Mouse (Mus musculus) forebrain, embryonic 15.5 days (tissue): ENCODE measurements around the gene Hmcn2. TPM values are rescaled to one million over a fixed set of nuclear protein-coding genes. Genes with fewer than 3 reads are reported as not detected.

ENCODE experiments used
- ATAC-seq: fragments of 200-750 bp; cut with Nextera tagmentation; replicated peaks from 2 replicates; pipeline ENCODE4 v1.8.0; 2017; ENCODE audit warnings: mild to moderate bottlenecking, moderate TSS enrichment, moderate library complexity
- H3K27ac ChIP-seq: fragments of 300-500 bp; sonication (generic); replicated peaks from 2 replicates; pipeline ENCODE4 v1.5.1; 2015; ENCODE audit warnings: mild to moderate bottlenecking, inconsistent platforms
- H3K27me3 ChIP-seq: fragments of 300-500 bp; sonication (generic); 2 replicates; pipeline ENCODE4 v1.6.1; 2015; ENCODE audit warnings: inconsistent platforms
- H3K36me3 ChIP-seq: fragments of 300-500 bp; sonication (generic); 2 replicates; pipeline ENCODE4 v1.6.1; 2015; ENCODE audit warnings: mild to moderate bottlenecking, inconsistent platforms
- H3K4me1 ChIP-seq: fragments of 300-500 bp; sonication (generic); 2 replicates; pipeline ENCODE4 v1.6.1; 2015; ENCODE audit warnings: inconsistent platforms
- H3K4me2 ChIP-seq: fragments of 300-500 bp; sonication (generic); replicated peaks from 2 replicates; pipeline ENCODE4 v1.6.1; 2015; ENCODE audit warnings: mild to moderate bottlenecking, inconsistent platforms
- H3K4me3 ChIP-seq: fragments of 300-500 bp; sonication (generic); 2 replicates; pipeline ENCODE4 v1.5.1; 2015; ENCODE audit warnings: mild to moderate bottlenecking, inconsistent platforms
- H3K9ac ChIP-seq: fragments of 300-500 bp; sonication (generic); replicated peaks from 2 replicates; pipeline ENCODE4 v1.6.1; 2015; ENCODE audit warnings: mild to moderate bottlenecking, inconsistent platforms
- H3K9me3 ChIP-seq: fragments of 300-500 bp; sonication (generic); 2 replicates; pipeline ENCODE4 v1.6.1; 2016; ENCODE audit warnings: inconsistent platforms
- WGBS: fragments of 180-500 bp; shearing (Covaris S2); methylation state at CpG from one replicate; pipeline ENCODE4 v1.1.7; 2015; ENCODE audit warnings: mixed read lengths; 5-methylcytosine and 5-hydroxymethylcytosine counted together
- polyA plus RNA-seq: library from polyadenylated mRNA; unstranded; fragments of >200 nt; fragmentation: Nextera tagmentation; extraction: Ambion mirVana; gene quantifications from 2 replicates; pipeline ENCODE4 v1.2.1, GENCODE M21; 2015

Hmcn2 gene
- polyA plus RNA-seq, 1 experiment from 2014 or later: 0.19 TPM

- ATAC-seq: no peak
- H3K4me1 ChIP-seq: peaks cover 88% of the 10 kb centered on the region
Observed at GRCm38 (mm10) chr2:31497113-31497512, 182.9 kb downstream of the Hmcn2 start.

GRCm38 (mm10) chr2:31497635-31498034 is 183.4 kb downstream of the Hmcn2 start:
- peaks cover 69% of the 10 kb centered on the region for H3K27me3 ChIP-seq
- peaks cover 92% of the 10 kb centered on the region for H3K4me1 ChIP-seq
- H3K4me2 ChIP-seq: no peak overlapping the region

More at GRCm38 (mm10) chr2:31497113-31497512, 182.9 kb downstream of the Hmcn2 start:
- Histone ChIP-seq H3K27me3 (peaks cover 64% of the 10 kb centered on the region), H3K36me3 (no peaks in the 10 kb centered on the region), H3K4me3 (no peak overlapping the region), H3K9ac (no peak overlapping the region), H3K4me2 (no peak overlapping the region), H3K27ac (no peak overlapping the region), H3K9me3 (no peaks in the 10 kb centered on the region)
- WGBS: 31% methylated on average over 7 of the region's 7 CpGs

GRCm38 (mm10) chr2:31499327-31500291 is 185.4 kb downstream of the Hmcn2 start:
- peak; percentile 75 for ATAC-seq
- Histone ChIP-seq H3K27me3 (peaks cover 68% of the 10 kb centered on the region), H3K4me1 (peaks cover 76% of the 10 kb centered on the region), H3K9me3 (no peaks in the 10 kb centered on the region), H3K9ac (no peak overlapping the region), H3K4me2 (peak overlapping the region; percentile 27), H3K27ac (peak overlapping the region; percentile 59), H3K4me3 (no peak overlapping the region), H3K36me3 (no peaks in the 10 kb centered on the region)
- WGBS: 6% methylated on average over 21 of the region's 21 CpGs

More at GRCm38 (mm10) chr2:31497635-31498034, 183.4 kb downstream of the Hmcn2 start:
- 44% methylated on average over 19 of the region's 19 CpGs for WGBS
- no peak overlapping the region for H3K9ac ChIP-seq
- H3K4me3 ChIP-seq: no peak overlapping the region
- no peaks in the 10 kb centered on the region for H3K9me3 ChIP-seq
- ATAC-seq: no peak
- no peak overlapping the region for H3K27ac ChIP-seq
- H3K36me3 ChIP-seq: no peaks in the 10 kb centered on the region

- Histone ChIP-seq H3K27me3 (peaks cover 67% of the 10 kb centered on the region), H3K4me2 (peak overlapping the region; percentile 27), H3K4me3 (no peak overlapping the region), H3K4me1 (peaks cover 75% of the 10 kb centered on the region), H3K27ac (peak overlapping the region; percentile 59; the same call in 1 of the 2 replicates), H3K9ac (no peak overlapping the region), H3K36me3 (no peaks in the 10 kb centered on the region), H3K9me3 (no peaks in the 10 kb centered on the region)
- peak; percentile 57 for ATAC-seq
- WGBS: 31% methylated on average over 24 of the region's 24 CpGs
Observed at GRCm38 (mm10) chr2:31500292-31501204, 186.3 kb downstream of the Hmcn2 start.

GRCm38 (mm10) chr2:31501448-31502130 is 187.4 kb downstream of the Hmcn2 start:
- no peak for ATAC-seq
- no peak overlapping the region for H3K4me2 ChIP-seq
- H3K27me3 ChIP-seq: peaks cover 58% of the 10 kb centered on the region
- no peak overlapping the region for H3K27ac ChIP-seq
- H3K9ac ChIP-seq: no peak overlapping the region
- no peaks in the 10 kb centered on the region for H3K36me3 ChIP-seq
- no peak overlapping the region for H3K4me3 ChIP-seq
- no peaks in the 10 kb centered on the region for H3K9me3 ChIP-seq
- H3K4me1 ChIP-seq: peaks cover 73% of the 10 kb centered on the region
- WGBS: 49% methylated on average over 20 of the region's 20 CpGs

- Histone ChIP-seq H3K9me3 (no peaks in the 10 kb centered on the region), H3K4me2 (no peak overlapping the region), H3K36me3 (no peaks in the 10 kb centered on the region), H3K4me1 (peaks cover 63% of the 10 kb centered on the region), H3K27ac (no peak overlapping the region), H3K27me3 (peaks cover 52% of the 10 kb centered on the region), H3K4me3 (no peak overlapping the region), H3K9ac (no peak overlapping the region)
- 46% methylated on average over 15 of the region's 15 CpGs for WGBS
- no peak for ATAC-seq
Observed at GRCm38 (mm10) chr2:31502616-31503522, 188.7 kb downstream of the Hmcn2 start.

GRCm38 (mm10) chr2:31505472-31505871 is 191.3 kb downstream of the Hmcn2 start:
- Histone ChIP-seq H3K27me3 (peaks cover 41% of the 10 kb centered on the region), H3K4me3 (no peak overlapping the region), H3K9ac (no peak overlapping the region), H3K4me2 (peak overlapping the region; percentile 22; the same call in 1 of the 2 replicates), H3K4me1 (peaks cover 40% of the 10 kb centered on the region), H3K36me3 (no peaks in the 10 kb centered on the region), H3K9me3 (no peaks in the 10 kb centered on the region), H3K27ac (peak overlapping the region; percentile 38; the same call in 1 of the 2 replicates)
- 0 out of 2 replicates have a peak, but pooled peaks have one; percentile 20 for ATAC-seq
- 19% methylated on average over 11 of the region's 11 CpGs for WGBS

- H3K36me3 ChIP-seq: no peaks in the 10 kb centered on the region
- H3K4me3 ChIP-seq: no peak overlapping the region
- H3K9me3 ChIP-seq: no peaks in the 10 kb centered on the region
- H3K27me3 ChIP-seq: peaks cover 12% of the 10 kb centered on the region; the same call in 1 of the 2 replicates
- H3K4me1 ChIP-seq: peaks cover 25% of the 10 kb centered on the region
- H3K4me2 ChIP-seq: no peak overlapping the region
- 95% methylated on average over 6 of the region's 6 CpGs for WGBS
- no peak overlapping the region for H3K27ac ChIP-seq
- no peak for ATAC-seq
- H3K9ac ChIP-seq: no peak overlapping the region
Observed at GRCm38 (mm10) chr2:31508851-31509250, 194.6 kb downstream of the Hmcn2 start.
